25 mouse cellular contexts compared by ENCODE assay signal in genomic region chr11:105485412-105485811, GRCm38 (mm10). TPM values are rescaled to one million over a fixed set of nuclear protein-coding genes. Genes with fewer than 3 reads are reported as not detected.
"Had no signal": no experiment of that assay in that cellular context is flagged by ENCODE, and none has a peak within 500 bp of the region (broad histone marks: within the 10 kb centered on the region; RNA-seq: fewer than 3 reads in every experiment).

No protein-coding gene starts in this region.

- H3K36me3 ChIP-seq: kidney, embryonic 15.5 days; liver, embryonic 13.5 days; midbrain, embryonic 12.5 days; midbrain, embryonic 15.5 days; neural tube, embryonic 13.5 days had no signal

- H3K4me2 ChIP-seq: kidney, embryonic 15.5 days; liver, embryonic 13.5 days; midbrain, embryonic 12.5 days; midbrain, embryonic 15.5 days; neural tube, embryonic 13.5 days had no signal

- H3K27ac ChIP-seq: kidney, embryonic 15.5 days; liver, embryonic 13.5 days; midbrain, embryonic 12.5 days; midbrain, embryonic 15.5 days; neural tube, embryonic 13.5 days had no signal

- ATAC-seq: midbrain, embryonic 15.5 days had no signal

- H3K9ac ChIP-seq: kidney, embryonic 15.5 days; liver, embryonic 13.5 days; midbrain, embryonic 12.5 days; midbrain, embryonic 15.5 days; neural tube, embryonic 13.5 days had no signal

- DNase-seq: kidney, postnatal 10 days; kidney, postnatal 36 days; layer of hippocampus, postnatal 36 days; liver, embryonic 13.5 days; lung, adult 2 months; lung, postnatal 14 days; lung, postnatal 4 days; thymus, adult 18-20 months; thymus, postnatal 36 days had no signal

- H3K27me3 ChIP-seq: kidney, embryonic 15.5 days; liver, embryonic 13.5 days; midbrain, embryonic 12.5 days; midbrain, embryonic 15.5 days; neural tube, embryonic 13.5 days had no signal

- H3K4me1 ChIP-seq: kidney, embryonic 15.5 days; liver, embryonic 13.5 days; midbrain, embryonic 12.5 days; midbrain, embryonic 15.5 days; neural tube, embryonic 13.5 days had no signal

- H3K9me3 ChIP-seq: kidney, embryonic 15.5 days; liver, embryonic 13.5 days; midbrain, embryonic 12.5 days; midbrain, embryonic 15.5 days; neural tube, embryonic 13.5 days had no signal

- H3K4me3 ChIP-seq: kidney, embryonic 15.5 days; liver, embryonic 13.5 days; midbrain, embryonic 12.5 days; midbrain, embryonic 15.5 days; myocyte; neural tube, embryonic 13.5 days had no signal

RNA-seq across cellular contexts. Expression of gene March10, which starts 28.9 kb away (rescaled TPM):
- total RNA-seq: liver, adult 2 months; megakaryocyte progenitor cell, adult 5-6 weeks; megakaryocyte-erythroid progenitor cell, adult 5-6 weeks; monocyte, adult 5-6 weeks; neutrophil, adult 5-6 weeks had no signal
- polyA plus RNA-seq: limb, embryonic 11.5 days; liver, adult 2 months; liver, embryonic 13.5 days; liver, embryonic 16.5 days; neural tube, embryonic 13.5 days; small intestine, adult 2 months; spleen, adult 2 months; stomach, embryonic 16.5 days; urinary bladder, adult 2 months had no signal
